Mouse (Mus musculus) embryo, embryonic 10 days (tissue): Measurements from ENCODE around the gene Tmod4.
"Not testable (repeated sequence)": the region's sequence is repeated elsewhere in the genome, so short reads cannot be mapped to it uniquely, and the experiment has no call there.

Experiments used
- DNase-seq: peaks from one replicate; pipeline ENCODE4 v3.0.0-alpha.2; 2015; ENCODE audit warnings: low spot score

Gene Tmod4

GRCm38 (mm10) chr3:95124246-95124645, at the start of gene Tmod4:
Tmod4 (plus strand) TSS chr3:95124476.
- peak; percentile 37 for DNase-seq

- no peak for DNase-seq
Observed at GRCm38 (mm10) chr3:95088071-95088470, 36.2 kb upstream of the Tmod4 start.

- no peak for DNase-seq
Observed at GRCm38 (mm10) chr3:95100854-95101253, 23.4 kb upstream of the Tmod4 start.

- DNase-seq, result no peak
Observed at GRCm38 (mm10) chr3:95105121-95105520, 19.2 kb upstream of the Tmod4 start.

GRCm38 (mm10) chr3:95105586-95106337, 18.5 kb upstream of the Tmod4 start:
- DNase-seq, result no peak

GRCm38 (mm10) chr3:95106338-95107117, 17.7 kb upstream of the Tmod4 start, which contains the start of gene Pip5k1a:
Pip5k1a (minus strand) TSS chr3:95106930.
- peak; percentile 100 for DNase-seq

- DNase-seq, result not testable (repeated sequence)
Observed at GRCm38 (mm10) chr3:95107308-95107707, 17.0 kb upstream of the Tmod4 start.

- no peak for DNase-seq
Observed at GRCm38 (mm10) chr3:95107898-95108297, 16.4 kb upstream of the Tmod4 start.

- DNase-seq, result peak; percentile 96
Observed at GRCm38 (mm10) chr3:95110911-95111726, 13.2 kb upstream of the Tmod4 start, which contains the start of gene Vps72. Vps72 (plus strand) TSS chr3:95111022.

GRCm38 (mm10) chr3:95112760-95113159, 11.5 kb upstream of the Tmod4 start:
- DNase-seq, result no peak

- DNase-seq, result no peak
Observed at GRCm38 (mm10) chr3:95117751-95118150, 6.5 kb upstream of the Tmod4 start.

GRCm38 (mm10) chr3:95121580-95121979, 2.7 kb upstream of the Tmod4 start:
- no peak for DNase-seq

- DNase-seq, result no peak
Observed at GRCm38 (mm10) chr3:95124972-95125371, 696 bp downstream of the Tmod4 start.

GRCm38 (mm10) chr3:95129226-95129651, 5.0 kb downstream of the Tmod4 start:
- DNase-seq, result peak; percentile 42

GRCm38 (mm10) chr3:95130081-95130480, 5.8 kb downstream of the Tmod4 start:
- DNase-seq, result no peak

- DNase-seq, result not testable (repeated sequence)
Observed at GRCm38 (mm10) chr3:95132389-95132788, 8.1 kb downstream of the Tmod4 start.

GRCm38 (mm10) chr3:95133176-95133575, 8.9 kb downstream of the Tmod4 start:
- no peak for DNase-seq

GRCm38 (mm10) chr3:95133680-95134101, 9.4 kb downstream of the Tmod4 start, which contains the start of the genes Scnm1 and Lysmd1:
Scnm1 (minus strand) TSS chr3:95134011.
Lysmd1 (plus strand) TSS chr3:95134088.
- DNase-seq, result peak; percentile 97

GRCm38 (mm10) chr3:95134133-95134532, 9.9 kb downstream of the Tmod4 start:
- not testable (repeated sequence) for DNase-seq

- DNase-seq, result no peak
Observed at GRCm38 (mm10) chr3:95135023-95135422, 10.7 kb downstream of the Tmod4 start.

GRCm38 (mm10) chr3:95135433-95136052, 11.3 kb downstream of the Tmod4 start:
- no peak for DNase-seq
